Mouse (Mus musculus): ENCODE measurements around the gene Ifrd1. TPM values are rescaled to one million over a fixed set of nuclear protein-coding genes. Genes with fewer than 3 reads are reported as not detected.

The Ifrd1 gene
- 167 and 192 TPM in 2 replicates for polyA plus RNA-seq (2015; fragmentation: Nextera tagmentation; extraction: Ambion mirVana)

GRCm38 (mm10) chr12:40248454-40249180 is at the start of gene Ifrd1:
Gene Ifrd1 (minus strand): TSS chr12:40248504.
- ATAC-seq: no peak
- peak within 1 kb of the TSS; percentile 47 for H3K27ac ChIP-seq (ENCODE audit: low read length)

GRCm38 (mm10) chr12:40286539-40286938 is 38.2 kb upstream of the Ifrd1 start:
- H3K27me3 ChIP-seq (replicated peaks; ENCODE audit: insufficient read depth, low read length): no peaks in the 10 kb centered on the region
- no peaks in the 10 kb centered on the region for H3K4me1 ChIP-seq (ENCODE audit: insufficient read depth, low read depth, low read length)
- ATAC-seq (no peak), DNase-seq (ENCODE audit: low spot score) (no peak)
- H3K9me3 ChIP-seq (ENCODE audit: low read length): 0 out of 2 replicates have a peak, but pooled peaks cover 3% of the 10 kb centered on the region
- H3K4me3 ChIP-seq (ENCODE audit: low read depth, low read length): no peak overlapping the region
- 74% methylated on average over 4 of the region's 4 CpGs for WGBS
- TF ChIP-seq EP300 (IDR thresholded peaks at IDR 0.05) (no peak), CTCF (IDR thresholded peaks at IDR 0.05) (no peak)
- H3K36me3 ChIP-seq (ENCODE audit: insufficient read depth, low read length): no peaks in the 10 kb centered on the region
- H3K9ac ChIP-seq (replicated peaks; ENCODE audit: low read depth): no peak overlapping the region
- no peak overlapping the region for H3K27ac ChIP-seq (ENCODE audit: low read length)
- no peak overlapping the region for H3K4me2 ChIP-seq (replicated peaks; ENCODE audit: low read depth, low read length)

More at GRCm38 (mm10) chr12:40248454-40249180, at the start of gene Ifrd1:
- no peaks in the 10 kb centered on the region for H3K27me3 ChIP-seq (replicated peaks; ENCODE audit: insufficient read depth, low read length)
- H3K4me3 ChIP-seq (ENCODE audit: low read depth, low read length): no peak within 1 kb of the TSS
- H3K9ac ChIP-seq (replicated peaks; ENCODE audit: low read depth): no peak within 1 kb of the TSS
- H3K4me1 ChIP-seq (ENCODE audit: insufficient read depth, low read depth, low read length): peaks cover 6% of the 10 kb centered on the region; the same call in 1 of the 2 replicates
- TF ChIP-seq EP300 (IDR thresholded peaks at IDR 0.05) (no peak), CTCF (IDR thresholded peaks at IDR 0.05) (no peak)
- peak; percentile 54 for DNase-seq (ENCODE audit: low spot score)
- H3K36me3 ChIP-seq (ENCODE audit: insufficient read depth, low read length): no peaks in the 10 kb centered on the region
- H3K9me3 ChIP-seq (ENCODE audit: low read length): no peaks in the 10 kb centered on the region
- 0 out of 2 replicates have a peak within 1 kb of the TSS, but pooled peaks have one; percentile 6 for H3K4me2 ChIP-seq (replicated peaks; ENCODE audit: low read depth, low read length)
- 49% methylated on average over 5 of the region's 5 CpGs for WGBS

GRCm38 (mm10) chr12:40280596-40281325 is 32.5 kb upstream of the Ifrd1 start:
- H3K36me3 ChIP-seq (ENCODE audit: insufficient read depth, low read length): no peaks in the 10 kb centered on the region
- no peak for DNase-seq (ENCODE audit: low spot score)
- no peak overlapping the region for H3K4me2 ChIP-seq (replicated peaks; ENCODE audit: low read depth, low read length)
- H3K9me3 ChIP-seq (ENCODE audit: low read length): no peaks in the 10 kb centered on the region
- H3K4me3 ChIP-seq (ENCODE audit: low read depth, low read length): no peak overlapping the region
- no peak overlapping the region for H3K27ac ChIP-seq (ENCODE audit: low read length)
- no peaks in the 10 kb centered on the region for H3K4me1 ChIP-seq (ENCODE audit: insufficient read depth, low read depth, low read length)
- no peak overlapping the region for H3K9ac ChIP-seq (replicated peaks; ENCODE audit: low read depth)
- TF ChIP-seq EP300 (IDR thresholded peaks at IDR 0.05): no peak
- TF ChIP-seq CTCF (IDR thresholded peaks at IDR 0.05): no peak
- 76% methylated on average over 4 of the region's 4 CpGs for WGBS
- ATAC-seq: no peak
- H3K27me3 ChIP-seq (replicated peaks; ENCODE audit: insufficient read depth, low read length): no peaks in the 10 kb centered on the region

GRCm38 (mm10) chr12:40277581-40277980 is 29.3 kb upstream of the Ifrd1 start:
- Histone ChIP-seq H3K27ac (ENCODE audit: low read length) (no peak overlapping the region), H3K27me3 (replicated peaks; ENCODE audit: insufficient read depth, low read length) (no peaks in the 10 kb centered on the region), H3K4me1 (ENCODE audit: insufficient read depth, low read depth, low read length) (no peaks in the 10 kb centered on the region), H3K9ac (replicated peaks; ENCODE audit: low read depth) (no peak overlapping the region), H3K36me3 (ENCODE audit: insufficient read depth, low read length) (no peaks in the 10 kb centered on the region), H3K9me3 (ENCODE audit: low read length) (no peaks in the 10 kb centered on the region), H3K4me3 (ENCODE audit: low read depth, low read length) (no peak overlapping the region), H3K4me2 (replicated peaks; ENCODE audit: low read depth, low read length) (no peak overlapping the region)
- ATAC-seq (no peak), DNase-seq (ENCODE audit: low spot score) (no peak)
- WGBS: 57% methylated on average over 3 of the region's 3 CpGs
- TF ChIP-seq EP300 (IDR thresholded peaks at IDR 0.05): no peak
- TF ChIP-seq CTCF (IDR thresholded peaks at IDR 0.05): no peak

GRCm38 (mm10) chr12:40274931-40275330 is 26.6 kb upstream of the Ifrd1 start:
- H3K4me1 ChIP-seq (ENCODE audit: insufficient read depth, low read depth, low read length): no peaks in the 10 kb centered on the region
- no peak overlapping the region for H3K9ac ChIP-seq (replicated peaks; ENCODE audit: low read depth)
- no peaks in the 10 kb centered on the region for H3K9me3 ChIP-seq (ENCODE audit: low read length)
- H3K36me3 ChIP-seq (ENCODE audit: insufficient read depth, low read length): no peaks in the 10 kb centered on the region
- no peaks in the 10 kb centered on the region for H3K27me3 ChIP-seq (replicated peaks; ENCODE audit: insufficient read depth, low read length)
- DNase-seq (ENCODE audit: low spot score) (no peak), ATAC-seq (no peak)
- no peak overlapping the region for H3K4me3 ChIP-seq (ENCODE audit: low read depth, low read length)
- no peak overlapping the region for H3K27ac ChIP-seq (ENCODE audit: low read length)
- H3K4me2 ChIP-seq (replicated peaks; ENCODE audit: low read depth, low read length): no peak overlapping the region
- TF ChIP-seq CTCF (IDR thresholded peaks at IDR 0.05) (no peak), EP300 (IDR thresholded peaks at IDR 0.05) (no peak)

GRCm38 (mm10) chr12:40273339-40273738 is 25.0 kb upstream of the Ifrd1 start:
- H3K4me1 ChIP-seq (ENCODE audit: insufficient read depth, low read depth, low read length): no peaks in the 10 kb centered on the region
- H3K9ac ChIP-seq (replicated peaks; ENCODE audit: low read depth): no peak overlapping the region
- no peaks in the 10 kb centered on the region for H3K9me3 ChIP-seq (ENCODE audit: low read length)
- ATAC-seq (no peak), DNase-seq (ENCODE audit: low spot score) (no peak)
- no peak overlapping the region for H3K4me2 ChIP-seq (replicated peaks; ENCODE audit: low read depth, low read length)
- no peaks in the 10 kb centered on the region for H3K27me3 ChIP-seq (replicated peaks; ENCODE audit: insufficient read depth, low read length)
- no peak overlapping the region for H3K4me3 ChIP-seq (ENCODE audit: low read depth, low read length)
- 67% methylated on average over 4 of the region's 4 CpGs for WGBS
- H3K36me3 ChIP-seq (ENCODE audit: insufficient read depth, low read length): no peaks in the 10 kb centered on the region
- TF ChIP-seq CTCF (IDR thresholded peaks at IDR 0.05) (no peak), EP300 (IDR thresholded peaks at IDR 0.05) (no peak)
- no peak overlapping the region for H3K27ac ChIP-seq (ENCODE audit: low read length)

Data from lung, postnatal 0 days (tissue).